Mouse (Mus musculus): Measurements from ENCODE around the gene Leap2. TPM values are rescaled to one million over a fixed set of nuclear protein-coding genes. Genes with fewer than 3 reads are reported as not detected.
A peak's percentile ranks its signal among the peaks of the same experiment; 100 is the strongest.

Leap2 gene
- total and polyA plus RNA-seq, 3 experiments = 0.24 TPM; not detected in 2

DNA sequence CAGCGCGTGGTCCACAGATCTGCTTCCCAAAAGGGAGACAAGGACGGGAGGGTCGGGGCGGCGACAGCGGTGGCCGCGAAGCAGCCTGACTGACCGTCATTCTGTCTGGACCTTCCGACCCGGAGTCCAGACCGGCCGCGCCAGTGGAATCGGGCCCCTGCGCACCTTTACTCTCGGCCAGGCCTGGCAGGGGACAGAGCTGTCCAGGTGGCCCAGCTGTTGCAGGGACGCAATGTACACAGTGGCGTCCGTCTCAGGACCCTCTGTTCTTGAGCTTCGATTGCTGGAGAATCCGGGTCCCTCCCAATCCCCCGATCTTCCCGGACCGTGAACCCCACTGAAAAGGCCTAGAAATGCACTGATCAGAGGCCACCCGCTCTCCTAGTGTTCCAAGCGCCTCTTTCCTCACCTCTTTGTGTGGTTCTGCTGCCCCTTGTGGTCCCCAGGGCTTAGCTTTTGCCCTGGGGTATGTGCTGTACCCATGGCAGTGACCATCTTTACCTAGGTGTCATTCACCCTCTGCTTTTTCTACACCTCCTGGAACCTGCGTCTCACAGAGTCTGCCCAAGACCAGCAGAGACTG is 34.5 kb upstream of the Leap2 start:
- H3K4me1 ChIP-seq (ENCODE audit: control insufficient read depth in 1 of 2, insufficient read depth in 2 of 2, low read length in 2 of 2) = peaks cover 6 to 16% of the 10 kb centered on the region in 2 experiments; a peak in 3 of 4 replicates
- peaks cover 0 to 8% of the 10 kb centered on the region in 2 experiments; a peak in 1 of 4 replicates for H3K36me3 ChIP-seq (ENCODE audit: control insufficient read depth in 1 of 2, insufficient read depth in 2 of 2, low read length in 2 of 2)
- peaks cover 13 to 17% of the 10 kb centered on the region in 2 experiments for H3K27me3 ChIP-seq (ENCODE audit: control insufficient read depth in 1 of 2, insufficient read depth in 2 of 2, low read length in 2 of 2)
- no peaks in the 10 kb centered on the region for H3K9me3 ChIP-seq (replicated peaks; ENCODE audit: insufficient read depth, low read length)
- peak overlapping the region; percentile 47 to 65; a peak in 3 of 4 replicates for H3K4me3 ChIP-seq (ENCODE audit: control insufficient read depth in 1 of 2, insufficient read depth in 1 of 2, low read depth in 2 of 2, low read length in 2 of 2)
- H3K27ac ChIP-seq (ENCODE audit: control insufficient read depth, low read depth, low read length) = no peak overlapping the region
- TF ChIP-seq UBTF (IDR thresholded peaks at IDR 0.05; ENCODE audit: borderline replicate concordance, insufficient read depth, low read depth, low read length) (no peak), BHLHE40 (IDR thresholded peaks at IDR 0.05; ENCODE audit: borderline replicate concordance, low read depth, low read length) (no peak), ZKSCAN1 (IDR thresholded peaks at IDR 0.05; ENCODE audit: low read depth, low read length) (no peak), ETS1 (IDR thresholded peaks at IDR 0.05; ENCODE audit: low read depth, low read length) (no peak), HCFC1 (IDR thresholded peaks at IDR 0.05; ENCODE audit: low read depth, low read length) (no peak), USF2 (IDR thresholded peaks at IDR 0.05; ENCODE audit: borderline replicate concordance in 1 of 2, insufficient read depth in 1 of 2, low read depth in 1 of 2, low read length in 2 of 2) (no peak), MAFK (IDR thresholded peaks at IDR 0.05; ENCODE audit: borderline replicate concordance, low read depth, low read length) (no peak), JUND (IDR thresholded peaks at IDR 0.05; ENCODE audit: low read depth, low read length) (no peak), MXI1 (IDR thresholded peaks at IDR 0.05; ENCODE audit: low read depth, low read length) (no peak), RAD21 (IDR thresholded peaks at IDR 0.05; ENCODE audit: low read depth, low read length) (no peak; the same call in 1 of the 2 replicates), MYC (IDR thresholded peaks at IDR 0.05; ENCODE audit: low read depth, low read length) (no peak), GATA1 (IDR thresholded peaks at IDR 0.05; ENCODE audit: low read depth, low read length) (no peak), ELF1 (IDR thresholded peaks at IDR 0.05; ENCODE audit: low read depth, low read length) (no peak), CHD2 (IDR thresholded peaks at IDR 0.05; ENCODE audit: low read length) (no peak), POLR2AphosphoS5 (IDR thresholded peaks at IDR 0.05; ENCODE audit: borderline replicate concordance, low read depth, low read length) (no peak), NELFE (IDR thresholded peaks at IDR 0.05; ENCODE audit: low read depth, low read length) (no peak), MYB (IDR thresholded peaks at IDR 0.05; ENCODE audit: low read depth, low read length) (no peak), ZNF384 (IDR thresholded peaks at IDR 0.05; ENCODE audit: low read depth, low read length) (no peak), MEF2A (IDR thresholded peaks at IDR 0.05; ENCODE audit: extremely low read depth, insufficient replicate concordance, low read depth, low read length, poor library complexity, severe bottlenecking) (no peak)
- H3K9ac ChIP-seq (ENCODE audit: control insufficient read depth, low read depth, low read length, poor library complexity, severe bottlenecking) = peak overlapping the region; percentile 52
- H3K79me2 ChIP-seq (ENCODE audit: control insufficient read depth, insufficient read depth, low read length, poor library complexity) = no peaks in the 10 kb centered on the region
- DNase-seq (ENCODE audit: low read depth, low spot score) = no peak
